Mouse (Mus musculus) lung, embryonic 14.5 days (tissue): ENCODE data around the gene Gm6803. TPM values are rescaled to one million over a fixed set of nuclear protein-coding genes. Genes with fewer than 3 reads are reported as not detected.
"Not testable (repeated sequence)": the region's sequence is repeated elsewhere in the genome, so short reads cannot be mapped to it uniquely, and the experiment has no call there.

ENCODE experiments used
- ATAC-seq: fragments of 200-750 bp; cut with Nextera tagmentation; 2 replicates; pipeline ENCODE4 v1.8.0; 2017; ENCODE audit warnings: mild to moderate bottlenecking, moderate TSS enrichment, moderate library complexity; ENCODE audit not compliant: insufficient read depth
- DNase-seq: peaks from one replicate; pipeline ENCODE4 v3.0.0-alpha.2; 2015
- H3K27ac ChIP-seq: fragments of 300-500 bp; sonication (generic); 2 replicates; pipeline ENCODE4 v1.5.1; 2014; ENCODE audit warnings: low read depth, mild to moderate bottlenecking, moderate library complexity
- H3K27me3 ChIP-seq: fragments of 300-500 bp; sonication (generic); 2 replicates; pipeline ENCODE4 v1.6.1; 2014; ENCODE audit warnings: low read length, control low read depth; ENCODE audit not compliant: insufficient read depth
- H3K36me3 ChIP-seq: fragments of 300-500 bp; sonication (generic); 2 replicates; pipeline ENCODE4 v1.6.1; 2014; ENCODE audit warnings: control low read depth; ENCODE audit not compliant: insufficient read depth
- H3K4me1 ChIP-seq: fragments of 300-500 bp; sonication (generic); 2 replicates; pipeline ENCODE4 v1.6.1; 2014; ENCODE audit warnings: antibody characterized with exemption, control low read depth; ENCODE audit not compliant: insufficient read depth
- H3K4me2 ChIP-seq: fragments of 300-500 bp; sonication (generic); 2 replicates; pipeline ENCODE4 v1.6.1; 2014; ENCODE audit warnings: mild to moderate bottlenecking
- H3K4me3 ChIP-seq: fragments of 300-500 bp; sonication (generic); 2 replicates; pipeline ENCODE4 v1.5.1; 2014; ENCODE audit warnings: low read depth, low read length
- H3K9ac ChIP-seq: fragments of 300-500 bp; sonication (generic); 2 replicates; pipeline ENCODE4 v1.6.1; 2014
- H3K9me3 ChIP-seq: fragments of 300-500 bp; sonication (generic); 2 replicates; pipeline ENCODE4 v1.6.1; 2016; ENCODE audit warnings: low read depth, low read length, control low read depth
- WGBS: fragments of 180-500 bp; shearing (Covaris S2); extraction: QIAGEN DNeasy Blood & Tissue Kit; methylation state at CpG from one replicate; pipeline ENCODE4 v1.1.7; 2014; 5-methylcytosine and 5-hydroxymethylcytosine counted together
- polyA plus RNA-seq: library from polyadenylated mRNA; unstranded; fragments of >200 nt; fragmentation: Nextera tagmentation; extraction: Ambion mirVana; gene quantifications from 2 replicates; pipeline ENCODE4 v1.2.1, GENCODE M21; 2014

Gene Gm6803
- polyA plus RNA-seq: not detected in 2 replicates

- H3K27me3 ChIP-seq, H3K4me2 ChIP-seq, H3K27ac ChIP-seq, H3K9ac ChIP-seq, ATAC-seq, DNase-seq, H3K4me1 ChIP-seq, H3K4me3 ChIP-seq, H3K9me3 ChIP-seq, H3K36me3 ChIP-seq: not testable (repeated sequence)
- 73% methylated on average over 1 of the region's 2 CpGs for WGBS
Measured at GRCm38 (mm10) chr12:88018671-88019070, at the start of gene Gm6803. Gene Gm6803 (minus strand): TSS chr12:88018771.

GRCm38 (mm10) chr12:88045226-88045625, 26.7 kb upstream of the Gm6803 start:
- H3K4me2 ChIP-seq, H3K4me1 ChIP-seq, H3K9ac ChIP-seq, H3K27me3 ChIP-seq, DNase-seq, ATAC-seq, H3K27ac ChIP-seq, H3K36me3 ChIP-seq, H3K9me3 ChIP-seq, H3K4me3 ChIP-seq: not testable (repeated sequence)
- 61% methylated on average over 1 of the region's 1 CpGs for WGBS

GRCm38 (mm10) chr12:88039703-88040102, 21.1 kb upstream of the Gm6803 start:
- H3K4me2 ChIP-seq, ATAC-seq, DNase-seq, H3K4me3 ChIP-seq, H3K9me3 ChIP-seq, H3K9ac ChIP-seq, H3K27ac ChIP-seq, H3K36me3 ChIP-seq, H3K4me1 ChIP-seq, H3K27me3 ChIP-seq: not testable (repeated sequence)
- WGBS: 73% methylated on average over 1 of the region's 1 CpGs

- not testable (repeated sequence) for H3K4me2 ChIP-seq, H3K27ac ChIP-seq, H3K4me3 ChIP-seq, H3K36me3 ChIP-seq, DNase-seq, H3K27me3 ChIP-seq, H3K4me1 ChIP-seq, ATAC-seq, H3K9ac ChIP-seq, H3K9me3 ChIP-seq
Measured at GRCm38 (mm10) chr12:88039062-88039461, 20.5 kb upstream of the Gm6803 start.

- WGBS: 90% methylated on average over 5 of the region's 5 CpGs
- not testable (repeated sequence) for DNase-seq
Measured at GRCm38 (mm10) chr12:88032250-88032649, 13.7 kb upstream of the Gm6803 start.

GRCm38 (mm10) chr12:88026704-88027103, 8.1 kb upstream of the Gm6803 start, which contains the start of gene Gm2056:
Gene Gm2056 (plus strand): TSS chr12:88027004.
- DNase-seq, H3K36me3 ChIP-seq, H3K27me3 ChIP-seq, H3K4me3 ChIP-seq, ATAC-seq, H3K4me2 ChIP-seq, H3K27ac ChIP-seq, H3K4me1 ChIP-seq, H3K9ac ChIP-seq, H3K9me3 ChIP-seq: not testable (repeated sequence)
- 62% methylated on average over 1 of the region's 1 CpGs for WGBS

More at GRCm38 (mm10) chr12:88032250-88032649, 13.7 kb upstream of the Gm6803 start:
- not testable (repeated sequence) for H3K36me3 ChIP-seq, H3K4me1 ChIP-seq, H3K4me2 ChIP-seq, H3K9ac ChIP-seq, ATAC-seq, H3K27me3 ChIP-seq, H3K27ac ChIP-seq, H3K9me3 ChIP-seq, H3K4me3 ChIP-seq

- H3K9me3 ChIP-seq, H3K9ac ChIP-seq, H3K4me3 ChIP-seq, DNase-seq, H3K36me3 ChIP-seq, ATAC-seq, H3K4me2 ChIP-seq, H3K27ac ChIP-seq, H3K27me3 ChIP-seq, H3K4me1 ChIP-seq: not testable (repeated sequence)
- no CpG with 5 or more reads among the region's 1 CpGs for WGBS
Measured at GRCm38 (mm10) chr12:88011548-88011947, 7.0 kb downstream of the Gm6803 start, which contains the start of gene Gm2075. Gene Gm2075 (plus strand): TSS chr12:88011848.

- not testable (repeated sequence) for ATAC-seq, H3K9ac ChIP-seq, H3K36me3 ChIP-seq, H3K27ac ChIP-seq, H3K4me2 ChIP-seq, H3K9me3 ChIP-seq, DNase-seq, H3K27me3 ChIP-seq, H3K4me1 ChIP-seq, H3K4me3 ChIP-seq
- 61% methylated on average over 3 of the region's 3 CpGs for WGBS
Measured at GRCm38 (mm10) chr12:88004118-88004517, 14.5 kb downstream of the Gm6803 start.

GRCm38 (mm10) chr12:87984000-87984399, 34.6 kb downstream of the Gm6803 start:
- not testable (repeated sequence) for H3K27ac ChIP-seq, H3K27me3 ChIP-seq, H3K4me3 ChIP-seq, H3K36me3 ChIP-seq, H3K4me1 ChIP-seq, H3K9ac ChIP-seq, H3K4me2 ChIP-seq, ATAC-seq, H3K9me3 ChIP-seq
- peak; percentile 0 for DNase-seq
